Mouse (Mus musculus): ENCODE measurements around the gene Fcer1g.

- TF ChIP-seq POLR2A (IDR thresholded peaks at IDR 0.05; ENCODE audit: borderline replicate concordance, extremely low read depth, insufficient read depth, insufficient read length, poor library complexity, severe bottlenecking) (no peak), CTCF (IDR thresholded peaks at IDR 0.05; ENCODE audit: borderline replicate concordance, extremely low read depth, insufficient read depth, insufficient read length) (no peak)
These were observed 44.3 kb upstream of the Fcer1g start for GRCm38 (mm10) chr1:171278436-171278835.
